Mouse (Mus musculus): Measurements from ENCODE around the gene Armc6. TPM values are rescaled to one million over a fixed set of nuclear protein-coding genes. Genes with fewer than 3 reads are reported as not detected.

The Armc6 gene
- polyA plus RNA-seq, 1 experiment, result 48.5 TPM

DNA sequence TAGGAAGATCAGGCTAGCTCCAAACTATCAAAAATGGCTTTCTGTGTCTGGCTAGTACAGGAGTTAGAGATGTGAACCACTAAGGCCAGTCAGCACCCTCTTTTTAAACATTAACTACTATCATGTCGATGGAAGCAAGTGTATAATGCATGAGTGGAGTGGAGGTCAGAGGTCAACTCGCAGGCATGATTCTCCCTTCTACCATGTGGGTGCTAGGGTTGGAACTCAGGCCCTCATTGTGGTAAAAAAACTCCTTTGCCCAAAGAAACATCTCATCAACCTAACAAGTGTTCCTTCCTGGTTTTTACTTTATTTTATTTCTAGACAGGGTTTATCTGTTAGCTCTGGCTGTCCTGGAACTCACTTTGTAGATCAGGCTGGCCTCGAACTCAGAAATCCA is 63.5 kb downstream of the Armc6 start:
- Histone ChIP-seq H3K4me3 (ENCODE audit: insufficient read depth, poor library complexity, severe bottlenecking) (no peak overlapping the region), H3K27me3 (ENCODE audit: control insufficient read depth, insufficient read depth, insufficient read length) (peaks cover 3% of the 10 kb centered on the region), H3K36me3 (ENCODE audit: control insufficient read depth, insufficient read depth) (no peaks in the 10 kb centered on the region), H3ac (ENCODE audit: control insufficient read depth, insufficient read length, low read depth) (no peak overlapping the region), H3K79me2 (ENCODE audit: control insufficient read depth, insufficient read depth) (peaks cover 26% of the 10 kb centered on the region), H3K79me3 (ENCODE audit: low read depth) (peaks cover 6% of the 10 kb centered on the region)
- no peak for TF ChIP-seq MYOD1 (IDR thresholded peaks at IDR 0.05; ENCODE audit: control insufficient read depth, insufficient read length, low read depth)
- no peak for TF ChIP-seq MAX (IDR thresholded peaks at IDR 0.05)
- TF ChIP-seq USF1 (IDR thresholded peaks at IDR 0.05; ENCODE audit: low read depth), result no peak
- no peak for TF ChIP-seq FOSL1 (IDR thresholded peaks at IDR 0.05; ENCODE audit: insufficient read depth, low read length, poor library complexity, severe bottlenecking)
- no peak for TF ChIP-seq MYOG (IDR thresholded peaks at IDR 0.05; ENCODE audit: control insufficient read depth, extremely low read depth, insufficient read length)
- TF ChIP-seq CTCF (IDR thresholded peaks at IDR 0.05; ENCODE audit: control insufficient read depth, insufficient read depth, insufficient read length), result no peak
- no peak for TF ChIP-seq CEBPB (IDR thresholded peaks at IDR 0.05; ENCODE audit: low read depth)

Other genes starting within 250 kb of the Armc6 start
- gene Gatad2a, start 238.1 kb downstream of the Armc6 start, polyA plus RNA-seq (2012; fragmentation: generic; extraction: Trizol), result 59.3 TPM
- gene Mau2, start 191.7 kb downstream of the Armc6 start, polyA plus RNA-seq (2012; fragmentation: generic; extraction: Trizol), result 24.0 TPM
- 28.2 TPM for gene Sugp1, start 191.7 kb downstream of the Armc6 start, polyA plus RNA-seq (2012; fragmentation: generic; extraction: Trizol)
- 0.57 TPM for gene Tm6sf2, start 161.5 kb downstream of the Armc6 start, polyA plus RNA-seq (2012; fragmentation: generic; extraction: Trizol)
- 1.0 TPM for gene Hapln4, start 151.0 kb downstream of the Armc6 start, polyA plus RNA-seq (2012; fragmentation: generic; extraction: Trizol)
- not detected for gene Ncan, start 113.6 kb downstream of the Armc6 start, polyA plus RNA-seq (2012; fragmentation: generic; extraction: Trizol)
- gene Nr2c2ap, start 103.1 kb downstream of the Armc6 start, polyA plus RNA-seq (2012; fragmentation: generic; extraction: Trizol), result 37.3 TPM
- 7.9 TPM for gene Rfxank, start 95.3 kb downstream of the Armc6 start, polyA plus RNA-seq (2012; fragmentation: generic; extraction: Trizol)
- 49.8 TPM for gene Borcs8, start 95.0 kb downstream of the Armc6 start, polyA plus RNA-seq (2012; fragmentation: generic; extraction: Trizol)
- 0.05 TPM for gene Mef2b, start 94.8 kb downstream of the Armc6 start, polyA plus RNA-seq (2012; fragmentation: generic; extraction: Trizol)
- gene Tmem161a, start 62.1 kb downstream of the Armc6 start, polyA plus RNA-seq (2012; fragmentation: generic; extraction: Trizol), result 57.8 TPM
- 0.61 TPM for gene Slc25a42, start 22.2 kb downstream of the Armc6 start, polyA plus RNA-seq (2012; fragmentation: generic; extraction: Trizol)
- gene Sugp2, start 240 bp downstream of the Armc6 start, polyA plus RNA-seq (2012; fragmentation: generic; extraction: Trizol), result 7.8 TPM
- gene Homer3, start 48.4 kb upstream of the Armc6 start, polyA plus RNA-seq (2012; fragmentation: generic; extraction: Trizol), result 66.5 TPM
- 136 TPM for gene Ddx49, start 68.0 kb upstream of the Armc6 start, polyA plus RNA-seq (2012; fragmentation: generic; extraction: Trizol)
- gene Cope, start 68.1 kb upstream of the Armc6 start, polyA plus RNA-seq (2012; fragmentation: generic; extraction: Trizol), result 158 TPM
- gene Cers1, start 81.3 kb upstream of the Armc6 start, polyA plus RNA-seq (2012; fragmentation: generic; extraction: Trizol), result 0.23 TPM
- gene Gdf1, start 95.4 kb upstream of the Armc6 start, polyA plus RNA-seq (2012; fragmentation: generic; extraction: Trizol), result 0.16 TPM
- 47.2 TPM for gene Upf1, start 118.8 kb upstream of the Armc6 start, polyA plus RNA-seq (2012; fragmentation: generic; extraction: Trizol)
- gene Comp, start 139.1 kb upstream of the Armc6 start, polyA plus RNA-seq (2012; fragmentation: generic; extraction: Trizol), result 0.20 TPM
- gene Crtc1, start 205.1 kb upstream of the Armc6 start, polyA plus RNA-seq (2012; fragmentation: generic; extraction: Trizol), result 11.7 TPM
- gene Klhl26, start 242.5 kb upstream of the Armc6 start, polyA plus RNA-seq (2012; fragmentation: generic; extraction: Trizol), result 34.4 TPM